Comparison of ENCODE assay signal across 10 mouse cellular contexts in the genomic region with DNA sequence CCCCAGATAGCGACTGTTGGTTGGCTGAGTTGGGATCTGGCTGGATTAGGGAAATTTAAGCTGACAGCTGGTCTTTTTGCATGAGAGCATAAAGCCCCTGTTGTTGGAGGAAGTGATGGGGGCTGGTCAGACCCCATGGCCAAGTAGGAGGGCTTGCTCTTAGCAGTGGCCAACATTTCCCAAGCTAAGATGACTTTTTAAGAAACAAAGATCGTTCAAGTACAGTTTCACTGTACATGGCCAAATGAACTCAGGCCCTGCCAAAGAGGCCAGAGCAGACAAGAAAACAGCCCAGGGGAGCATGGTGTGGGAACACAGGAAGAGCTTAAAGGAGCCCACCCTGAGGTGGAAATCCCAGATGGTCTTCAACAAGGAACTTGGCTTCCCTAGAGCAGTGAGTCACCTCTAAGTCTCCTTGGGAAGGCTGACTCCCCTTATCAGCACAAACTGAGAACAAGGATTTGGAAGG.
DNase-seq lines count a peak whose midpoint lies in the region; ATAC-seq lines count a peak whose summit lies in the region.
"Had no signal": no experiment of that assay in that cellular context is flagged by ENCODE, and none has a peak within 500 bp of the region (broad histone marks: within the 10 kb centered on the region; RNA-seq: fewer than 3 reads in every experiment).

No protein-coding gene starts in this region.

- ATAC-seq in embryonic facial prominence, embryonic 15.5 days (ENCODE audit: insufficient number of reproducible peaks, low FRiP score, low TSS enrichment, low read depth): peak; percentile 59
- ATAC-seq in heart, embryonic 12.5 days (ENCODE audit: insufficient number of reproducible peaks, low FRiP score): 0 out of 2 replicates have a peak, but pooled peaks have one; percentile 18
- peak; percentile 85 for ATAC-seq in midbrain, embryonic 16.5 days
- ATAC-seq: Patski had no signal

- peaks cover 17% of the 10 kb centered on the region for H3K4me1 ChIP-seq in embryonic facial prominence, embryonic 15.5 days
- peaks cover 24% of the 10 kb centered on the region for H3K4me1 ChIP-seq in heart, embryonic 12.5 days (replicated peaks)
- H3K4me1 ChIP-seq in midbrain, embryonic 16.5 days (ENCODE audit: control insufficient read depth, insufficient read depth, low read length): peaks cover 7% of the 10 kb centered on the region

- H3K4me3 ChIP-seq in embryonic facial prominence, embryonic 15.5 days (replicated peaks): no peak overlapping the region
- H3K4me3 ChIP-seq in heart, embryonic 12.5 days: no peak overlapping the region
- H3K4me3 ChIP-seq in midbrain, embryonic 16.5 days (ENCODE audit: low read depth, low read length): no peak overlapping the region

- H3K27me3 ChIP-seq in embryonic facial prominence, embryonic 15.5 days: no peaks in the 10 kb centered on the region
- H3K27me3 ChIP-seq in heart, embryonic 12.5 days (replicated peaks): no peaks in the 10 kb centered on the region
- H3K27me3 ChIP-seq in midbrain, embryonic 16.5 days (ENCODE audit: control insufficient read depth, insufficient read depth, low read depth, low read length): no peaks in the 10 kb centered on the region
- H3K27me3 ChIP-seq: Patski had no signal

- no peak overlapping the region for H3K4me2 ChIP-seq in embryonic facial prominence, embryonic 15.5 days (replicated peaks)
- H3K4me2 ChIP-seq in heart, embryonic 12.5 days: no peak overlapping the region
- no peak overlapping the region for H3K4me2 ChIP-seq in midbrain, embryonic 16.5 days (ENCODE audit: low read length)

- H3K9me3 ChIP-seq in embryonic facial prominence, embryonic 15.5 days (replicated peaks): no peaks in the 10 kb centered on the region
- H3K9me3 ChIP-seq in heart, embryonic 12.5 days (replicated peaks): no peaks in the 10 kb centered on the region
- H3K9me3 ChIP-seq in midbrain, embryonic 16.5 days (replicated peaks; ENCODE audit: control insufficient read depth, low read length, poor library complexity, severe bottlenecking): no peaks in the 10 kb centered on the region; the same call in 1 of the 2 replicates

- H3K27ac ChIP-seq in embryonic facial prominence, embryonic 15.5 days (replicated peaks): peak overlapping the region; percentile 51; the same call in 1 of the 2 replicates
- H3K27ac ChIP-seq in heart, embryonic 12.5 days (ENCODE audit: poor library complexity, severe bottlenecking): peak overlapping the region; percentile 42; the same call in 1 of the 2 replicates
- peak overlapping the region; percentile 44; the same call in 1 of the 2 replicates for H3K27ac ChIP-seq in midbrain, embryonic 16.5 days (ENCODE audit: low read length)
- H3K27ac ChIP-seq: macrophage had no signal

- H3K9ac ChIP-seq in embryonic facial prominence, embryonic 15.5 days: no peak overlapping the region
- no peak overlapping the region for H3K9ac ChIP-seq in heart, embryonic 12.5 days
- no peak overlapping the region for H3K9ac ChIP-seq in midbrain, embryonic 16.5 days (ENCODE audit: low read depth, low read length)

- peak; percentile 31 for DNase-seq in kidney, postnatal 10 days
- no peak for DNase-seq in kidney, postnatal 25 days
- DNase-seq in frontal cortex, adult 2 months (ENCODE audit: extremely low spot score in 1 of 2, low spot score in 1 of 2): no peak
- no peak for DNase-seq in thymus, postnatal 10 days (ENCODE audit: low spot score in 2 of 2)
- no peak for DNase-seq in adrenal gland, adult 8-10 months

- H3K36me3 ChIP-seq in embryonic facial prominence, embryonic 15.5 days: no peaks in the 10 kb centered on the region
- no peaks in the 10 kb centered on the region for H3K36me3 ChIP-seq in heart, embryonic 12.5 days
- H3K36me3 ChIP-seq in midbrain, embryonic 16.5 days (ENCODE audit: control insufficient read depth, insufficient read depth, low read length): no peaks in the 10 kb centered on the region

- WGBS in embryonic facial prominence, embryonic 15.5 days: 35% methylated on average over 2 of the region's 2 CpGs
- 61% methylated on average over 2 of the region's 2 CpGs for WGBS in heart, embryonic 12.5 days
- WGBS in midbrain, embryonic 16.5 days: 29% methylated on average over 2 of the region's 2 CpGs

Comparison
In these comparisons a context has a peak if more than half of its experiments do, and no peak if none do; other contexts are left out.
1. ATAC-seq: peak in every context shown above with its lines; median percentile 85 in midbrain, embryonic 16.5 days; 59 in embryonic facial prominence, embryonic 15.5 days; 18 in heart, embryonic 12.5 days.